Mouse (Mus musculus) testis, adult 2 months (tissue): ENCODE results near the gene Cacna1b.

Experiments
- CTCF ChIP-seq: fragments of 200-500 bp; IDR thresholded peaks from 2 replicates; pipeline ENCODE4 v1.5.1; 2012; ENCODE audit warnings: low read depth, mild to moderate bottlenecking, inconsistent platforms, low read length, moderate library complexity; ENCODE audit not compliant: control insufficient read depth, insufficient read depth, insufficient replicate concordance
- POLR2A ChIP-seq: fragments of 200-500 bp; IDR thresholded peaks from 2 replicates; pipeline ENCODE4 v1.6.1; 2012; ENCODE audit warnings: low read depth, mild to moderate bottlenecking, inconsistent platforms, low read length, moderate library complexity; ENCODE audit not compliant: control insufficient read depth

GRCm38 (mm10) chr2:24677629-24678028 is 85.3 kb downstream of the Cacna1b start:
- TF ChIP-seq CTCF (no peak), POLR2A (no peak)
